8 mouse cellular contexts compared by ENCODE assay signal in the genomic region with DNA sequence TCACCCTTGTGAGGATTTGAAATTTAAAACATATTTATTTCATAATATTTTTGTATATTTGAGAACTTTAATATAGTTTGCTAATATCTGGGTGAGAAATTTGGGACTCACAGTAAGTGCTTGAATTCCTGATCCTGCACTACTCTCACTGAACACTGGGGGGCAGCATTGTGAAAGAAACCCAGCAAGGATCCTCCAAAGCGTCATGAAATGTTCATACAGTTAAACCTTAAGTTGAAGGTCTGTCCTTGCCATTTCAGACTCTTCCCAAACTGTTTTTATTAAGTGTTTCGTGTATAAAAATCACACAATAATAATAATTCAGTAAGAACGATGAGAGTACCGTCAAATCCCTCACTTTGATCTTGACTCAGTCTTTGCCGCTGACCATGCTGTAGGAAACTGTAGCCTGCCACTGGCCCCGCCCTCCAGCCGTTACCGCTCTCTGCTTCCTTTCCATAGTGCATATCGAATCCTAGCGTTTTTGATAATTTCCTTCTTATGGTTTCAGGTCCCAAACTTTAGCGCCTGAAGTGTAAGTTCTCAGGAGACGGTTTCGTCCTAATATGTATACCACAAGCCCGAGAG. TPM values are rescaled to one million over a fixed set of nuclear protein-coding genes. Genes with fewer than 3 reads are reported as not detected.
DNase-seq lines count a peak whose midpoint lies in the region; ATAC-seq and TF ChIP-seq lines count a peak whose summit lies in the region.

No protein-coding gene starts in this region.

- TF ChIP-seq EP300 in ES-Bruce4 (IDR thresholded peaks at IDR 0.05; ENCODE audit: insufficient read depth, low read depth, low read length), result no peak

- no peaks in the 10 kb centered on the region for H3K4me1 ChIP-seq in ES-Bruce4 (ENCODE audit: control insufficient read depth, insufficient read depth, low read length)
- H3K4me1 ChIP-seq in forebrain, embryonic 14.5 days (ENCODE audit: control insufficient read depth, insufficient read depth, low read length), result no peaks in the 10 kb centered on the region
- no peaks in the 10 kb centered on the region for H3K4me1 ChIP-seq in lung, adult 2 months (ENCODE audit: control insufficient read depth, insufficient read depth, low read length)

- no peak overlapping the region for H3K27ac ChIP-seq in ES-Bruce4 (ENCODE audit: insufficient read depth, low read length)
- no peak overlapping the region for H3K27ac ChIP-seq in forebrain, embryonic 14.5 days (ENCODE audit: low read depth, low read length)

- H3K27me3 ChIP-seq in ES-Bruce4 (ENCODE audit: control insufficient read depth, insufficient read depth, low read length, poor library complexity, severe bottlenecking), result no peaks in the 10 kb centered on the region
- H3K27me3 ChIP-seq in forebrain, embryonic 14.5 days (replicated peaks; ENCODE audit: control insufficient read depth, insufficient read depth, low read length), result no peaks in the 10 kb centered on the region

- H3K4me3 ChIP-seq in ES-Bruce4 (ENCODE audit: low read depth, low read length), result no peak overlapping the region
- no peak overlapping the region for H3K4me3 ChIP-seq in forebrain, embryonic 14.5 days (ENCODE audit: low read depth, low read length)
- no peak overlapping the region for H3K4me3 ChIP-seq in lung, adult 2 months (replicated peaks; ENCODE audit: extremely low read depth, low read depth, low read length)

- no peaks in the 10 kb centered on the region for H3K36me3 ChIP-seq in ES-Bruce4 (ENCODE audit: control insufficient read depth, insufficient read depth, low read length, poor library complexity, severe bottlenecking)
- no peaks in the 10 kb centered on the region for H3K36me3 ChIP-seq in forebrain, embryonic 14.5 days (ENCODE audit: control insufficient read depth, insufficient read depth, low read length)

- TF ChIP-seq CTCF in ES-Bruce4 (IDR thresholded peaks at IDR 0.05; ENCODE audit: low read depth, low read length), result peak; percentile 4
- peak; percentile 36 for TF ChIP-seq CTCF in lung, adult 2 months (IDR thresholded peaks at IDR 0.05; ENCODE audit: insufficient read depth, low read length)

- 22% methylated on average over 14 of the region's 14 CpGs for WGBS in forebrain, embryonic 14.5 days
- 15% methylated on average over 14 of the region's 14 CpGs for WGBS in lung, adult 2 months

- no peak for TF ChIP-seq POLR2A in ES-Bruce4 (IDR thresholded peaks at IDR 0.05; ENCODE audit: insufficient read depth, low read length)
- no peak for TF ChIP-seq POLR2A in lung, adult 2 months (IDR thresholded peaks at IDR 0.05; ENCODE audit: borderline replicate concordance, extremely low read depth, low read depth, low read length)

- no peak overlapping the region for H3K9ac ChIP-seq in ES-Bruce4 (ENCODE audit: low read depth, poor library complexity, severe bottlenecking)
- no peak overlapping the region for H3K9ac ChIP-seq in forebrain, embryonic 14.5 days (ENCODE audit: low read length)

- H3K9me3 ChIP-seq in ES-Bruce4 (replicated peaks; ENCODE audit: control insufficient read depth, insufficient read depth, low read length, poor library complexity, severe bottlenecking), result no peaks in the 10 kb centered on the region
- H3K9me3 ChIP-seq in forebrain, embryonic 14.5 days (replicated peaks; ENCODE audit: control insufficient read depth, low read length), result no peaks in the 10 kb centered on the region

- peak; percentile 90 for DNase-seq in forebrain, embryonic 14.5 days (ENCODE audit: low spot score)
- DNase-seq in heart, postnatal 36 days, result peak; percentile 82 to 87
- peak; percentile 76 to 95 for DNase-seq in layer of hippocampus, adult 18-20 months (ENCODE audit: low spot score in 2 of 2)
- DNase-seq in lung, adult 2 months, result peak; percentile 80
- peak; percentile 42 to 63 for DNase-seq in thymus, adult 18-20 months

- peak; percentile 47; the same call in 1 of the 2 replicates for ATAC-seq in cerebellum, adult (ENCODE audit: insufficient number of reproducible peaks, low FRiP score, low TSS enrichment)
- peak; percentile 68 for ATAC-seq in forebrain, embryonic 14.5 days
- ATAC-seq in neutrophil, adult 5-6 weeks (ENCODE audit: extremely low read depth, insufficient number of reproducible peaks, low FRiP score, poor library complexity, severe bottlenecking), result peak; percentile 81

- H3K4me2 ChIP-seq in forebrain, embryonic 14.5 days (ENCODE audit: low read length), result peak overlapping the region; percentile 40

- intact Hi-C loops in heart, postnatal 36 days (cut with DNase I), result loop anchor here (1.0 to 10.0 kb wide), 4 partner anchors 129 to 665 kb away; no protein-coding TSS in a partner anchor

RNA-seq across cellular contexts. Expression of gene Erv3, which starts 39.4 kb away (rescaled TPM):
- 0.32 and 0.46 TPM in 2 replicates for polyA plus RNA-seq in ES-Bruce4 (2011; ENCODE audit: insufficient read depth, insufficient read length, low read depth, missing spikeins)
- not detected in 2 replicates for polyA plus RNA-seq in forebrain, embryonic 14.5 days (2014; fragmentation: Nextera tagmentation; extraction: Ambion mirVana)
- not detected for total RNA-seq in heart, postnatal 36 days (2021)
- under 1 TPM; 0.18 to 0.20 TPM for total RNA-seq in layer of hippocampus, adult 18-20 months (2021)
- polyA plus RNA-seq in lung, adult 2 months (2012; rRNA removed), result not detected in 2 replicates
- total RNA-seq in neutrophil, adult 5-6 weeks (2017), result not detected in 2 replicates
